Mouse (Mus musculus): ENCODE data around the gene Chmp3.

Chmp3 gene

GRCm38 (mm10) chr6:71543686-71544499 lies at the start of gene Chmp3:
Gene Chmp3 (plus strand): TSS chr6:71543797.
- peak; percentile 91 to 95 for DNase-seq (ENCODE audit: low spot score in 2 of 2)

DNA sequence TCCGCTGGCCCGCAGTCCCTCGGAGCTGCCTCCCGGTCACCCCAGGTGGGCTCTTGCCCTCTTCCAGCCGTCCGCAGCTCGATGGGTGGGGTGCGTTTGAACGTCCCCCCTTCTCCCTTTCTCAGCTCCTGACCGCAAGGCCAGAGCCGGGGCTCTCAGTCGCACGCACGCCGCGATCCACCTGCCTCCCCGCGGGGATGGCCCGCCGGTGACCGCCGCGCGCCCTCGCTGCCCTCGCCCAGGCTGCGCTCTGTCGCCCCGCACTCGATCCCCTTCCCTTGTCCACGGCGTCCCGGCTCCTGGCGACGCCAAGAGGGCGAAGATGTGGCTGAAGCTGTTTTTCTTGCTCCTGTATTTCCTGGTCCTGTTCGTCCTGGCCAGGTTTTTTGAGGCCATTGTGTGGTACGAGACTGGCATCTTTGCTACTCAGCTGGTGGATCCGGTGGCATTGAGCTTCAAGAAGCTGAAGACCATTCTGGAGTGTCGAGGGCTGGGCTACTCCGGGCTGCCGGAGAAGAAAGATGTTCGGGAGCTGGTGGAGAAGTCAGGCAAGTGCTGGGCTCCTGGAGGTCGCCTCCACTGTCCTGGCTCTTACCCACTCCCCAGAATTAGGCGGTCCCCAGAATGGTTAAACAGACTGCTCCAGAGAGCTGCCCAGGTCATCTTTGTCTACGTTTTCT lies 49.1 kb upstream of the Chmp3 start:
- peak; percentile 31 to 35 for DNase-seq (ENCODE audit: low spot score in 2 of 2)

GRCm38 (mm10) chr6:71500575-71500974 lies 43.0 kb upstream of the Chmp3 start:
- no peak for DNase-seq (ENCODE audit: low spot score in 2 of 2)

- no peak for DNase-seq (ENCODE audit: low spot score in 2 of 2)
These were observed 40.6 kb upstream of the Chmp3 start for GRCm38 (mm10) chr6:71503001-71503400.

- no peak for DNase-seq (ENCODE audit: low spot score in 2 of 2)
These were observed 39.9 kb upstream of the Chmp3 start for GRCm38 (mm10) chr6:71503670-71504069.

GRCm38 (mm10) chr6:71504091-71504490 lies 39.5 kb upstream of the Chmp3 start:
- no peak for DNase-seq (ENCODE audit: low spot score in 2 of 2)

GRCm38 (mm10) chr6:71505671-71506070 lies 37.9 kb upstream of the Chmp3 start:
- DNase-seq (ENCODE audit: low spot score in 2 of 2) = no peak

DNA sequence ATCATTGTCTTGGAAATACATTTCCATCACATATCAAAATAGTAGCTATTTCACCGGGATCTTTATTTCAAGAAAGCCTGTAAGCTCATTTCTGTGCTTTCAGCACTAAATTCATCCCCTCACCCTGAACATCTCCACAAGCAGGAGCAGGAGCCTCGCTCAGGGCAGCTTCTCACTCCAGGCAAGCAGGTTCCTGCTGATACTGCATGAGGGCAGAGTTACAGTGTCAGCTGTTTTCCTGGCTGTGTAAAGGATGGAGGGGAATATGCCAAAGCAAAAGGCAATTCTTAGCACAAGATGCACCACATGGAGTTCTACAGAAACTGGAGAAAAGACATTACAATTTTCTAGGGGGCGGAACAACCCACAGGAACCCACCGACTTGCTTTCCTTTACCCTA lies 24.1 kb upstream of the Chmp3 start:
- DNase-seq (ENCODE audit: low spot score in 2 of 2) = no peak

- DNase-seq (ENCODE audit: low spot score in 2 of 2) = no peak
These were observed 18.0 kb upstream of the Chmp3 start for GRCm38 (mm10) chr6:71525556-71525955.

GRCm38 (mm10) chr6:71527056-71527455 lies 16.5 kb upstream of the Chmp3 start:
- no peak for DNase-seq (ENCODE audit: low spot score in 2 of 2)

- DNase-seq (ENCODE audit: low spot score in 2 of 2) = no peak
These were observed 15.8 kb upstream of the Chmp3 start for GRCm38 (mm10) chr6:71527826-71528225.

DNA sequence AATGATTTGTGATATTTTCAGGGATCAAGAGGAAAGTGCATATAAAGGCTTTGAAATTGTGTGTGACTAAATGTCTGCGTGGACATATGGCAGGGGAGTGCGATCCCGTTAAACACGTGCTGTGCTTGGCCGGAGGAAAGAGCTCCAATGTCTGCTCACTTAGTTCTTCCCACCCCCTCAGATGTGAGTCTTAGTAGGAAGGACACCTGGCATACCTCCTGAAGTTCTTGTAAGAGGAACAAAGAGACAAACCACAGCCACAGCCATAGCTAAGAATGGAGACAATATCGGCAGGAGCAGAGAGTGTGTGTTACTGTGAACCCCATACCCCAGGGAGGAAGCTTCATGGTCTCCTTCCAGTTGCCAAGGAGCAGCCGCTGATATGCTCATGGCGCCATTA lies 13.4 kb upstream of the Chmp3 start:
- DNase-seq (ENCODE audit: low spot score in 2 of 2) = no peak

- no peak for DNase-seq (ENCODE audit: low spot score in 2 of 2)
These were observed 6.3 kb upstream of the Chmp3 start for GRCm38 (mm10) chr6:71537286-71537685.

DNA sequence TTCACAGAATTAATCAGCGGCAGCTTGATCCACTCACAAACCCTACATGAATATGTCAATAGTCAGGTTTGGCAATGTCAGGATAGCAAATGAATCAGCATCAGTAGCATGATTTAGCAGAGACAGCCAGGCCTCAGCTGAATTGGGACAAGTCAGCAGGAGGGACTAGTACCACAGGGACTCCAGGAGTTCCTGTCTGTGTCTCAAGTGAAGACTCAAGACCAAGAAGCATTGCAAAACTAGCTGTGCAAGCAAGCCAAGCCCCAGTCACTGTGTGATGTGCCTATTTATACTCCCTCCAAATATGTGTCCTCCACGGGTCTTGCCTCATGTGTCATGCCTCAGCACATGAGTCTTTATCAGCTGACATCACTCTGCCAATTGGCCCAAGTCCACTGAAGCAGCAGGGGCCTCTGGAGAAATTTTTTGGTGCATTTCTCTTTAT lies 11.9 kb downstream of the Chmp3 start:
- DNase-seq (ENCODE audit: low spot score in 2 of 2) = no peak

DNA sequence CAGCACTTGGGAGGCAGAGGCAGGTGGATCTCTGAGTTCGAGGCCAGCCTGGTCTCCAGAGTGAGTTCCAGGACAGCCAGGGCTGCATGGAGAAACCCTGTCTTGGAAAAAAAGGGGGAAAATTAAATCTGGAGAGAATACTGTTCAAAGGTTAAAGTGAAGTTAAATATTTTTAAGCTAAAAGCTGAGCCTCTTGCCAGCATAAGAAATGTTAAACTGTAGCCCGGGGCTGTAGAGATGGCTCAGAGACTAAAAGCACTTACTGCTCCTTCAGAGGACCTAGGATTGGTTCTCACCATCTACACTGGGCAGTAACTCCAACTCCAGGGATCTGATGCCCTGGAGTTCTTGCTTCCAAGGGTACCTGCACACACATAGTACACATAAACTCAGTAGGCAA lies 13.2 kb downstream of the Chmp3 start:
- DNase-seq (ENCODE audit: low spot score in 2 of 2) = no peak

GRCm38 (mm10) chr6:71568616-71569015 lies 25.0 kb downstream of the Chmp3 start:
- no peak for DNase-seq (ENCODE audit: low spot score in 2 of 2)

GRCm38 (mm10) chr6:71569025-71569424 lies 25.4 kb downstream of the Chmp3 start:
- DNase-seq (ENCODE audit: low spot score in 2 of 2) = no peak

DNA sequence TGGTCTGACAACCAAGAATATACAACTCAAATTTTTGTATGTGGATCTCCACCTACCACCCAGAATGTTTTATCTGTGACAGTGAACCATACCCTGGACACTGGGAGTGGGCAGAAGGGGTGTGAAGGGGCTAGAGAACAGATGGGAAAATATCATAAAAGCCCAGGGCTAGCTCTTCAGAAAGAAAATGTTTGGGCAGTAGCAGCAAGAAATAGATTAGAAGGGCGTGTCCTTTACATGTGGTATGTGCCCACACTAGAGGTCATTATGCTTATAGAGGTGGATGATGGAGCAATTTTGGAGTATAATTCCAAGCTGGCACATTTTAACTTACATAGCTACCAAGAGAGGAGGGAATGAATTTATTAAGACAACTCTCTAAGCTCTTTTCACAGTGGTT lies 31.8 kb downstream of the Chmp3 start:
- DNase-seq (ENCODE audit: low spot score in 2 of 2) = no peak

DNA sequence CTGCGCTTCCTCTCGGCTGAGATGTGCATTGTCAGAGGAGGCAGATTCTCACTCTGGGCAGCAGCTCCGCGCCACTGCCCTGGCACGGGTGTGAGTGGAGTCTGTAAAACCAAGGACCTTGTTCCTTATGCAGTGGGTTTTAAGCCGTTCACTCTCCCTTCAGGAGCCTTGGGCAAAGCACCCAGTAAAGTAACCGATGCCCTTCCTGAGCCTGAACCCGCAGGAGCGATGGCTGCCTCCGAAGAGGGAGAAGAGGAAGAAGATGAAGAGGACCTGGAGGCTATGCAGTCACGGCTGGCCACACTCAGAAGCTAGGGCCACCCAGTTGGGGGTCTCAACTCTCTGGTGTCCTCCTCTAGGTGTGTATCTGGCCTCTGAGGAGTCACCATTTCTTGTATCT lies 35.9 kb downstream of the Chmp3 start:
- DNase-seq (ENCODE audit: low spot score in 2 of 2) = no peak

GRCm38 (mm10) chr6:71583198-71583597 lies 39.6 kb downstream of the Chmp3 start:
- no peak for DNase-seq (ENCODE audit: low spot score in 2 of 2)

GRCm38 (mm10) chr6:71589401-71589800 lies 45.8 kb downstream of the Chmp3 start:
- no peak for DNase-seq (ENCODE audit: low spot score in 2 of 2)

DNA sequence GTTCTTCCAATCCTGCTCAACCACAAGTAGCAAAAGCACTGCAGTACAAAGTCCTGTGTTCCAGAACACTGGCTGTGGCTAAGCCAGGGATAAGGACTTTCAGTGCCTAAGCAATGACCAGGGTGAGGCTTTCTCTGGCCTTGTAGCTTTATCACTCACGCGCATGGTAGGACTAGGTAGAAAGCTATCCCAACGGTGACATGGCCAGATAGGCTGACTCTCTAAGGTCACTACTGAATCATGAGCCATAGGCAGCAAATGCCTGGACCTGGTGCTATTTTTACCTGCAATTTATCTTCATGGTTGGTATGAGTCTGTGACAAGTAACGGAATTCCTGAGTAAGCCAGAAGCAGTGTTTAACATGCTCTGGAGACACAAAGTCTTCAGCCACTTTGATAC lies 46.6 kb downstream of the Chmp3 start:
- DNase-seq (ENCODE audit: low spot score in 2 of 2) = no peak

DNA sequence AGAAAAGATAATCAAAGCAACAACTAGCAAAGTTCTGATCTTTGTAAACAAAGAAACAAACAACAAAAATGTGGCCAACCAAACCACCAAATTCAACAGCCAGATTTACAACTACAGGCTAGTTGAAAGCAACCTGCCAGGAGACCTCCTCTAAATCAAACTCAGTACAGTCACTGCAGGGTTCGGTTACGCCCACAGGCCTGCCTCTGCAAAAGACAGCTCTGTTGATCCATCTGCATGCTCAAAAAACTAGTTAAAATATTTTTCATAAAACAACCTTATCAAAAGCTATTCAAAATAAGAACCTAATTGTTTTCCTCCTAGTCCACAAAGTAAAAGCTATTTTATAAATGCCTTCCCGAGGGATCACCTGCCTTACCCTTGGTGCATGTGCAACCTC lies 64.2 kb downstream of the Chmp3 start:
- no peak for DNase-seq (ENCODE audit: low spot score in 2 of 2)

Measured in thymus, postnatal 10 days (tissue).